Mouse (Mus musculus) small intestine, adult 2 months (tissue): Measurements from ENCODE around the gene Stard7. TPM values are rescaled to one million over a fixed set of nuclear protein-coding genes. Genes with fewer than 3 reads are reported as not detected.
"Not testable (repeated sequence)": the region's sequence is repeated elsewhere in the genome, so short reads cannot be mapped to it uniquely, and the experiment has no call there.

Experiments used
- H3K27ac ChIP-seq: fragments of 200-500 bp; 2 replicates; pipeline ENCODE4 v1.5.1; 2012; ENCODE audit warnings: low read depth, low read length, control low read depth, inconsistent platforms; ENCODE audit not compliant: insufficient read depth
- H3K27me3 ChIP-seq: fragments of 200-500 bp; 2 replicates; pipeline ENCODE4 v1.6.1; 2012; ENCODE audit warnings: mild to moderate bottlenecking, moderate library complexity, low read length, inconsistent platforms; ENCODE audit not compliant: control insufficient read depth, insufficient read depth
- H3K36me3 ChIP-seq: fragments of 200-500 bp; 2 replicates; pipeline ENCODE4 v1.6.1; 2012; ENCODE audit warnings: mild to moderate bottlenecking, low read length, control low read depth, inconsistent platforms; ENCODE audit not compliant: control insufficient read depth, insufficient read depth
- H3K4me1 ChIP-seq: fragments of 200-500 bp; 2 replicates; pipeline ENCODE4 v1.6.1; 2012; ENCODE audit warnings: low read length, inconsistent platforms, mixed read lengths; ENCODE audit not compliant: control insufficient read depth, insufficient read depth, insufficient read length
- H3K4me3 ChIP-seq: fragments of 200-500 bp; 2 replicates; pipeline ENCODE4 v1.5.1; 2012; ENCODE audit warnings: low read depth, mild to moderate bottlenecking, control low read depth, inconsistent platforms, low read length, moderate library complexity
- CTCF ChIP-seq: fragments of 200-500 bp; IDR thresholded peaks from 2 replicates; pipeline ENCODE4 v1.5.1; 2012; ENCODE audit warnings: low read depth, mild to moderate bottlenecking, control low read depth, inconsistent platforms, low read length, moderate library complexity, mixed read lengths; ENCODE audit not compliant: insufficient replicate concordance, insufficient read length; ENCODE audit errors: extremely low read depth
- POLR2A ChIP-seq: fragments of 200-500 bp; IDR thresholded peaks from 2 replicates; pipeline ENCODE4 v1.6.1; 2012; ENCODE audit warnings: low read depth, mild to moderate bottlenecking, control low read depth, inconsistent platforms, low read length, moderate library complexity
- WGBS: fragments of 180-500 bp; shearing (Covaris S2); methylation state at CpG from one replicate; pipeline ENCODE4 v1.1.7; 2018; 5-methylcytosine and 5-hydroxymethylcytosine counted together
- polyA plus RNA-seq: library from polyadenylated mRNA; depleted of rRNA; stranded (reverse); fragments of >200 nt; gene quantifications from 2 replicates; pipeline ENCODE4 v1.2.3, GENCODE M21; 2012

Stard7 gene
- polyA plus RNA-seq, 1 experiment: 74.3 TPM

GRCm38 (mm10) chr2:127262480-127262879, 7.5 kb upstream of the Stard7 start:
- Histone ChIP-seq H3K27me3 (no peaks in the 10 kb centered on the region), H3K27ac (no peak overlapping the region), H3K36me3 (peaks cover 23% of the 10 kb centered on the region), H3K4me1 (no peaks in the 10 kb centered on the region), H3K4me3 (no peak overlapping the region)
- TF ChIP-seq CTCF: no peak
- TF ChIP-seq POLR2A: no peak

DNA sequence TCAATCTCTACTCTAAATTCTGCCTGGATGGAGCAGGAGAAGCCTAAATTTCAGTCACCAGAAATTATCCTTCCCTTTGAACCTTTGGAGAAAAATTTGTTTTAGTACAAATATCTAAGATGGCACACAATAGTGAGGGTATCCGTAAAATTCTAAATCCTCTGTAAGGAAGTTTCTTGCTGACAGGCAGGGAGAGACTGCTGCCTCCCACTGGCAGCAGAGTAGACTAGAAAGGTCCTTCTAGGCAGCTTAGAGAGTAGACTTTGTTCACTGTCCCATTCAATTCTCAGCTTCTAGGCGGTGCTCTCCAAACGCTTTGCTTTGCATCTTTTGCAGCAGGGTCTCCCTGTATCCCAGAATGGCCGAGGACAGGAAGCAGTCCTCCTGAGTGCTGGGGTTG, 2.2 kb upstream of the Stard7 start:
- TF ChIP-seq CTCF (no peak), POLR2A (no peak)
- whole genome bisulfite sequencing: 44% methylated on average over 4 of the region's 4 CpGs
- no peak overlapping the region for H3K4me3 ChIP-seq

DNA sequence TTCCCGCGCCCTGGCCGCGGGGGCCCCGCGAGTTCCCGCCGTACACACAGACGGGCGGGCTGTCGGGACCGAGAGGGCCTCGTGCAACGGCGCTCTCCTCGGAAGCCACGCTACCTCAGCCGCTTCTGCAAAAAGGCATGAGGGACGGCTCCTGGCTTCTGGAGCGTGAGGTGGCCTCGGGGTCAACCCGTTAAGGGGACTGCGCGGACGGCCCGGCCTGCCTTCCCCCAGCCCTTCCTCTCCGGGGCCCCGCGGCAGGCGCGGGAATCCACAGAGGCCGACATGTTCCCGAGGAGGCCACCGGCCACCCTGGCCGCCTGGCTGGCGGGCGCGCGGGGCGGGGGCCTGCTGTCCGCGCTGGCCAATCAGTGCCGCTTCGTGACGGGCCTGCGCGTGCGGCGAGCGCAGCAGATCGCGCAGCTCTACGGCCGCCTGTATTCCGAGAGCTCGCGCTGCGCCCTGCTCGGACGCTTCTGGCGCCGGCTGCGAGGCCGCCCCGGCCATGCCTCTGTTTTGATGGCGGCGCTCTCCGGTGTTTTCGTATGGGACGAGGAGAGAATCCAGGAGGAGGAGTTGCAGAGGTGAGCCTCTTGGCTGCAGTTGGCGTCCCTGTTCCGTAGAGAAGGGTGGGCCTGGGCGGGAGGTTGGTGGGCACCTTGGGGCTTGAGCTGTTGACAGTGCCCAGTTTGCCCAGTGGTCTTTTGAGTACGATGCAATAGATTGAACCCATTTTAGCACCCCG, 453 bp downstream of the Stard7 start:
- WGBS: under 1% methylated on average over 72 of the region's 75 CpGs
- TF ChIP-seq POLR2A (peak; percentile 46; the same call in 1 of the 2 replicates), CTCF (no peak)
- H3K27ac ChIP-seq: peak overlapping the region; percentile 87

More for the DNA sequence above, 2.2 kb upstream of the Stard7 start:
- H3K4me1 ChIP-seq: peaks cover 4% of the 10 kb centered on the region; the same call in 1 of the 2 replicates
- no peaks in the 10 kb centered on the region for H3K27me3 ChIP-seq
- H3K36me3 ChIP-seq: peaks cover 2% of the 10 kb centered on the region; the same call in 1 of the 2 replicates
- no peak overlapping the region for H3K27ac ChIP-seq

DNA sequence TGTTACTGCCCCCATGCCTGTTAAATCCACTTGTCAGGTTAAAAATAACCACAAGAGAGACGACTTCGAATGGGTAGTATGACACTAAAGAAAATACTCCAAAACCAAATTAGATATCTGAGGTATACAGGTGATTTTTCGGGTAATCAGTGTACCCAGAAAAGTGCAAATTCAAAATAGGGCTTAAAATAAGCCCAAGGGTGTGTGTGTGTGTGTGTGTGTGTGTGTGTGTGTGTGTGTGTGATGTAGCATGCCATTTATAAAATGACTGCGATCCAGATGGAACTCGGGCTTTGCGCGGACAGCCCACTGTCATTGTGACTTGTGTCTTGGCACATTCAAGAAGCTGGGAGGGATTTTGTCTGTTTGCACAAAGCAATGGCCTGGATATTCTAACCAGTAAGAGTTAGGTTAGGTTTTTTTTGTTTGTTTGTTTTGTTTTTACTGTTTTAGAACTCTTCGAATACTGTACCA, 1.1 kb downstream of the Stard7 start:
- Histone ChIP-seq H3K36me3 (peaks cover 2% of the 10 kb centered on the region; the same call in 1 of the 2 replicates), H3K27me3 (no peaks in the 10 kb centered on the region), H3K4me3 (peak overlapping the region; percentile 81), H3K4me1 (peaks cover 5% of the 10 kb centered on the region), H3K27ac (no peak overlapping the region)
- TF ChIP-seq CTCF (no peak), POLR2A (no peak)
- WGBS: 2% methylated on average over 8 of the region's 8 CpGs

More for the DNA sequence above, 453 bp downstream of the Stard7 start:
- Histone ChIP-seq H3K27me3 (no peaks in the 10 kb centered on the region), H3K4me1 (peaks cover 5% of the 10 kb centered on the region; the same call in 1 of the 2 replicates), H3K36me3 (peaks cover 2% of the 10 kb centered on the region; the same call in 1 of the 2 replicates), H3K4me3 (peak overlapping the region; percentile 81)

DNA sequence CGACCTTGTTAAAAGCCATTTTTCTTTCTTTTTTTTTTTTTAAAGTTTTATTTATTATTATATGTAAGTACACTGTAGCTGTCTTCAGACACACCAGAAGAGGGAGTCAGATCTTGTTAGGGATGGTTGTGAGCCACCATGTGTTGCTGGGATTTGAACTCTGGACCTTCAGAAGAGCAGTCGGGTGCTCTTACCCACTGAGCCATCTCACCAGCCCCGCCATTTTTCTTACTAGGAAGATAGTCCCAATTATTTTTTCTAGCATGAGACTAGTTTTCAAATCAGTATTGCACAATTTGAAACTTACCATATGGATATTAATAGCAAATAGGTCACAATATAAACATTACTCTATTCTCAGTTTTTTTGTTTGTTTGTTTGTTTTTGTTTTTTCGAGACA, 2.0 kb downstream of the Stard7 start:
- WGBS: 70% methylated on average over 4 of the region's 4 CpGs
- H3K4me3 ChIP-seq, H3K4me1 ChIP-seq, H3K27ac ChIP-seq, H3K36me3 ChIP-seq, H3K27me3 ChIP-seq: not testable (repeated sequence)

DNA sequence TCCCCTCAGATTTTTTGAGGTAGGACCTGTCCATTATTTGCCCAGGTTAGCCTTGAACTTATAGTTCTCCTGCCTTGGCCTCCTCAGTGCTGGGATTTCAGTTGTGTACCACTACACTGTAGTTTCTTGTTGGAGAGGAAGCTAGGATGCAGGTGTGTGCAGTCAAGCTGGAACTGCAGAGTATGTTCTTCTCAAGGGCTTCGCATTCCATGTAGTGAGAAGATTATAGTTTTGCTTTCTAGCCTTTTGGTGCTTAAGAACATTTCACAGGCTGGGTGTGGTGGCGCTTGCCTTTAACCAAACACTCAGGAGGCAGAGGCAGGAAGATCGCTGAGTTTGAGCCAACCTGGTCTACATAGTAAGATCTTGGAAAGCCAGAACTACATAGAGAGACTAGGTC, 2.8 kb downstream of the Stard7 start:
- Histone ChIP-seq H3K27me3 (no peaks in the 10 kb centered on the region), H3K4me3 (no peak overlapping the region), H3K27ac (no peak overlapping the region), H3K4me1 (peaks cover 5% of the 10 kb centered on the region), H3K36me3 (peaks cover 2% of the 10 kb centered on the region; the same call in 1 of the 2 replicates)
- TF ChIP-seq POLR2A (no peak), CTCF (no peak)
- 94% methylated on average over 3 of the region's 3 CpGs for WGBS

DNA sequence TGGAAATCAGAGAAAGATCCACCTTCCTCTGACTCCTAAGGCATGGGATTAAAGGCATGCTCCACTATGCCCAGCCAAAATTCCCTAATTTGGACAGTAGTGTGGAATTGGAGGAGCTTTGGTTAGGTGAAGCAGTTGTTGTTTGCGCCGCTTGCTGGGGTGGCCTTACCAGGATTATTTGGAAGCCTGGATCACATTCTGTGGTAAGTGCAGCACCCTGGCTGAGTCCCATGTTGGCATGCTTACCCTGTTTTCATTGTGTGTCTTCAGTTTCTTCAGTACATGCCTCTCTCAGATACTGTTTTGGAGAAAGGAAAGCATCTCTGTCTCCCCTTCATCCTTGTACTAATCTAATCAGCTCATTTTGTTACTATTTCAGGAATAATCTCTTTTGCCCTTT, 4.6 kb downstream of the Stard7 start:
- no peak overlapping the region for H3K4me3 ChIP-seq
- TF ChIP-seq CTCF (no peak), POLR2A (no peak)
- H3K36me3 ChIP-seq: peaks cover 2% of the 10 kb centered on the region; the same call in 1 of the 2 replicates
- 88% methylated on average over 2 of the region's 2 CpGs for WGBS
- H3K27ac ChIP-seq: no peak overlapping the region
- peaks cover 5% of the 10 kb centered on the region for H3K4me1 ChIP-seq
- no peaks in the 10 kb centered on the region for H3K27me3 ChIP-seq
